Mouse (Mus musculus) liver, embryonic 13.5 days (tissue): ENCODE results near the gene Gnas. TPM values are rescaled to one million over a fixed set of nuclear protein-coding genes. Genes with fewer than 3 reads are reported as not detected.
"Not testable (repeated sequence)": the region's sequence is repeated elsewhere in the genome, so short reads cannot be mapped to it uniquely, and the experiment has no call there.

Experiments
- ATAC-seq: fragments of 200-750 bp; cut with Nextera tagmentation; 2 replicates; pipeline ENCODE4 v1.8.0; 2017; ENCODE audit warnings: low read depth, mild to moderate bottlenecking, moderate number of reproducible peaks, moderate library complexity
- DNase-seq: peaks from one replicate; pipeline ENCODE4 v3.0.0; 2022
- H3K27ac ChIP-seq: fragments of 300-500 bp; sonication (generic); 2 replicates; pipeline ENCODE4 v1.5.1; 2015; ENCODE audit warnings: moderate library complexity, mild to moderate bottlenecking, inconsistent platforms
- H3K27me3 ChIP-seq: fragments of 300-500 bp; sonication (generic); 2 replicates; pipeline ENCODE4 v1.6.1; 2015; ENCODE audit warnings: mild to moderate bottlenecking, inconsistent platforms
- H3K36me3 ChIP-seq: fragments of 300-500 bp; sonication (generic); 2 replicates; pipeline ENCODE4 v1.6.1; 2015; ENCODE audit warnings: mild to moderate bottlenecking, inconsistent platforms
- H3K4me1 ChIP-seq: fragments of 300-500 bp; sonication (generic); replicated peaks from 2 replicates; pipeline ENCODE4 v1.6.1; 2015; ENCODE audit warnings: inconsistent platforms
- H3K4me2 ChIP-seq: fragments of 300-500 bp; sonication (generic); 2 replicates; pipeline ENCODE4 v1.6.1; 2015; ENCODE audit warnings: inconsistent platforms, mild to moderate bottlenecking, moderate library complexity
- H3K4me3 ChIP-seq: fragments of 300-500 bp; sonication (generic); replicated peaks from 2 replicates; pipeline ENCODE4 v1.5.1; 2015; ENCODE audit warnings: mild to moderate bottlenecking, inconsistent platforms
- H3K9ac ChIP-seq: fragments of 300-500 bp; sonication (generic); 2 replicates; pipeline ENCODE4 v1.6.1; 2015; ENCODE audit warnings: mild to moderate bottlenecking, inconsistent platforms
- H3K9me3 ChIP-seq: fragments of 300-500 bp; sonication (generic); replicated peaks from 2 replicates; pipeline ENCODE4 v1.6.1; 2016; ENCODE audit warnings: inconsistent platforms
- WGBS: fragments of 180-500 bp; shearing (Covaris S2); methylation state at CpG from one replicate; pipeline ENCODE4 v1.1.7; 2015; ENCODE audit not compliant: insufficient replicate concordance; 5-methylcytosine and 5-hydroxymethylcytosine counted together
- polyA plus RNA-seq: library from polyadenylated mRNA; unstranded; fragments of >200 nt; fragmentation: Nextera tagmentation; extraction: Ambion mirVana; gene quantifications from 2 replicates; pipeline ENCODE4 v1.2.1, GENCODE M21; 2015

Gnas gene
- polyA plus RNA-seq, 1 experiment from 2014 or later, result 343 TPM

DNA sequence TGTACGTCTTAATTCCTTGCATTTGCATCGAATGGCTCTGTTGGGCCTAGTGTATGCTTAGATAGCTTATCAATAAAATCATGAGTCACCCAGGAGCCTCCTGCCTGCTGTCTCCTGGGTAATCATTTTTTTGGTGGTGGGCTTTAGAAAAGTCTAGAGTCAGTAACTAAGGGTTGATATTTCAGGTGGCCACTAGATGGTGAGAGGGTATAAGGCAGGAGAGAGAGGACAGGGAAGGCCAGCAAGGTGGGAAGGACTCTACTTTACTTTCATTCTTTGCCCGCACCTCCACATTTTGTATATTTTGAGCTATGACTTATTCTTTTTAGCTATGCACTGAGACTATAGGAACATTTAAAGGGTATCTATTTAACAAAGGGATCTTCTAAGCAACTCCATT is 23.8 kb downstream of the Gnas start:
- H3K27ac ChIP-seq, result no peak overlapping the region
- ATAC-seq, result no peak
- WGBS, result 50% methylated on average over 3 of the region's 3 CpGs

GRCm38 (mm10) chr2:174310913-174311514 is 26.9 kb downstream of the Gnas start:
- DNase-seq (no peak), ATAC-seq (peak; percentile 28; the same call in 1 of the 2 replicates)
- H3K27me3 ChIP-seq, result peaks cover 6% of the 10 kb centered on the region; the same call in 1 of the 2 replicates

More for the DNA sequence above, 23.8 kb downstream of the Gnas start:
- Histone ChIP-seq H3K27me3 (peaks cover 9% of the 10 kb centered on the region; the same call in 1 of the 2 replicates), H3K9ac (no peak overlapping the region), H3K9me3 (no peaks in the 10 kb centered on the region), H3K4me2 (no peak overlapping the region), H3K36me3 (no peaks in the 10 kb centered on the region), H3K4me3 (no peak overlapping the region), H3K4me1 (peaks cover 11% of the 10 kb centered on the region)
- no peak for DNase-seq

GRCm38 (mm10) chr2:174311613-174312012 is 27.5 kb downstream of the Gnas start:
- no peaks in the 10 kb centered on the region for H3K9me3 ChIP-seq

More at GRCm38 (mm10) chr2:174310913-174311514, 26.9 kb downstream of the Gnas start:
- Histone ChIP-seq H3K9me3 (no peaks in the 10 kb centered on the region), H3K9ac (no peak overlapping the region), H3K4me3 (no peak overlapping the region), H3K36me3 (no peaks in the 10 kb centered on the region), H3K4me1 (peaks cover 12% of the 10 kb centered on the region), H3K27ac (no peak overlapping the region), H3K4me2 (no peak overlapping the region)
- 17% methylated on average over 7 of the region's 7 CpGs for WGBS

DNA sequence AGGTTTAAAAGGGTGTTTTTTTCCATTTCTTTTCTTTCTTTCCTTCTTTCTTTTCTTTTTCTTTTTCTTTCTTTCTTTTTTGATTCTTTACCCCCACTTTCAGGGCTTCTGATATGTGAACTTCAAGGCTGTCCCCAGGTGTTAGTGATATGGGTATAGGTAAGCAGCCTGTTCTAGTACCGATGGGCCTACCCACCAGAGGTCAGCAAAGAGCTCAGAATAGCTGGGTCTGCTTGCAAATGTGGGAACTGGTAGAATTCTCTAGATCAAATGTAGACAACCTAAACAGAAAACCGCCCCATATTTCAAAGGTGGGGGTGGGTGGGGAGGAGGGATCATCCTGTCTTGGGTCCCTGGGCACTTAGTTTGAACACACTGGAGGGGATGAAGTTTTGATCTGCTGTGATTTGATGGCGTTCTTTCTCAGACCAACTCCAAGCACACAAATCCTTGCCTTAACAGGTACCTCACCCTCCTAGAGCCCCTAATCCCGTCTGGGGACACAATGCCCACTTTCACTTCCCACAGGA is 28.1 kb downstream of the Gnas start:
- Histone ChIP-seq H3K4me3 (no peak overlapping the region), H3K4me1 (peaks cover 12% of the 10 kb centered on the region), H3K9ac (no peak overlapping the region), H3K27me3 (peaks cover 6% of the 10 kb centered on the region; the same call in 1 of the 2 replicates), H3K9me3 (no peaks in the 10 kb centered on the region), H3K4me2 (no peak overlapping the region), H3K27ac (no peak overlapping the region), H3K36me3 (no peaks in the 10 kb centered on the region)
- DNase-seq (peak; percentile 53), ATAC-seq (peak; percentile 49; the same call in 1 of the 2 replicates)
- WGBS, result 28% methylated on average over 4 of the region's 4 CpGs

More at GRCm38 (mm10) chr2:174311613-174312012, 27.5 kb downstream of the Gnas start:
- H3K27ac ChIP-seq, result no peak overlapping the region
- ATAC-seq, result no peak
- H3K27me3 ChIP-seq, result peaks cover 6% of the 10 kb centered on the region; the same call in 1 of the 2 replicates
- WGBS, result 69% methylated on average over 1 of the region's 1 CpGs
- H3K36me3 ChIP-seq, result no peaks in the 10 kb centered on the region
- no peak overlapping the region for H3K4me2 ChIP-seq
- DNase-seq, result no peak
- no peak overlapping the region for H3K9ac ChIP-seq
- peaks cover 12% of the 10 kb centered on the region for H3K4me1 ChIP-seq
- no peak overlapping the region for H3K4me3 ChIP-seq

GRCm38 (mm10) chr2:174312661-174313060 is 28.5 kb downstream of the Gnas start:
- no peaks in the 10 kb centered on the region for H3K9me3 ChIP-seq
- H3K27ac ChIP-seq, result no peak overlapping the region
- H3K27me3 ChIP-seq, result peaks cover 6% of the 10 kb centered on the region; the same call in 1 of the 2 replicates
- H3K4me1 ChIP-seq, result peaks cover 12% of the 10 kb centered on the region
- no peak overlapping the region for H3K4me3 ChIP-seq
- H3K9ac ChIP-seq, result no peak overlapping the region
- DNase-seq, result no peak
- no peak overlapping the region for H3K4me2 ChIP-seq
- no peaks in the 10 kb centered on the region for H3K36me3 ChIP-seq
- no peak for ATAC-seq
- 58% methylated on average over 2 of the region's 2 CpGs for WGBS

GRCm38 (mm10) chr2:174315445-174315844 is 31.3 kb downstream of the Gnas start:
- H3K27me3 ChIP-seq, DNase-seq, H3K9me3 ChIP-seq, H3K27ac ChIP-seq, H3K36me3 ChIP-seq, ATAC-seq, H3K4me2 ChIP-seq, H3K4me3 ChIP-seq, H3K9ac ChIP-seq: not testable (repeated sequence)
- H3K4me1 ChIP-seq, result peaks cover 12% of the 10 kb centered on the region

DNA sequence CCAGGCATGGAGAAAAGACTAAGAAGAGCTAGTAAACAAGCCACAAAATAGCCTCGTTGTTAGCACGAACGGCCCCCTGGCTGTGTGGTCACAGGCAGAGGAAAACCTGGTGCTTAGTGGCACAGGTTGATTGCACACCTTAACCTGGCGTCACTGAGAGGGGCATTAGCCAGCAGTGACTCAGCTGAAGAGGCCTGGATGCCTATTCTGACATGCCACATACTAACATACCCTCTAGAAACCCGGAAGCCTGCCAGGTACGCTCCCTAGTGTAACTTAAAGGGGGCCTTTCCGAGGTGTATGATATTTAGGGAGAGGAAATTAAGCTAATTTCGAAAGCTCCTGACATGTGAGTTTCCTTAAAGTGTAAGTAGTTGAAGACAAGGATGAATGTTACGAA is 32.5 kb downstream of the Gnas start:
- 81% methylated on average over 9 of the region's 9 CpGs for WGBS
- no peak overlapping the region for H3K4me2 ChIP-seq
- H3K9me3 ChIP-seq, result no peaks in the 10 kb centered on the region
- H3K4me3 ChIP-seq, result no peak overlapping the region
- peaks cover 9% of the 10 kb centered on the region for H3K4me1 ChIP-seq
- no peak overlapping the region for H3K27ac ChIP-seq
- no peak for DNase-seq
- H3K9ac ChIP-seq, result no peak overlapping the region
- ATAC-seq, result no peak
- H3K36me3 ChIP-seq, result no peaks in the 10 kb centered on the region
- no peaks in the 10 kb centered on the region for H3K27me3 ChIP-seq

DNA sequence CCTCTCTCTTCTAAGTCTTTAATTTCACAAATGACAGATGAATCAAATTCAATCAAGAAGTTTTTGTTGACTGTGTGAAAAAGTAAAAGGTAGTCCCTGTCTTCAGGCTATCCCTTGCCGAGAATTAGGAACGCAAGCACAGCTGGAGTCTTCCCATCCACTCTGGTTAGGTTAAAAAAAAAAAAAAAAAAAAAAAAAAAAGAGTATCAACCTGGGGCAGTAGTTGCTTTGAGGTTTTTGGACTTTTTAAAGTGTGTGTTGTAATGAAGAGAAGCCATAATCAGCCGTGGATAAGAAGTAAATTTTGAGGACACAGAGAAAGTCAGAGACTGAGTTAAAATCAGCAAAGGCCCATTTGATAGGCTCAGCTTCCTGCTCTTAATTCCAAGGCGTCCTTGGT is 41.9 kb downstream of the Gnas start:
- Histone ChIP-seq H3K36me3 (0 out of 2 replicates have a peak, but pooled peaks cover 5% of the 10 kb centered on the region), H3K4me2 (peak overlapping the region; percentile 98), H3K4me3 (peak overlapping the region; percentile 96), H3K27ac (no peak overlapping the region), H3K9me3 (no peaks in the 10 kb centered on the region; the same call in 1 of the 2 replicates), H3K27me3 (no peaks in the 10 kb centered on the region), H3K4me1 (peaks cover 27% of the 10 kb centered on the region), H3K9ac (peak overlapping the region; percentile 64; the same call in 1 of the 2 replicates)
- 60% methylated on average over 4 of the region's 4 CpGs for WGBS
- DNase-seq (no peak), ATAC-seq (no peak)

DNA sequence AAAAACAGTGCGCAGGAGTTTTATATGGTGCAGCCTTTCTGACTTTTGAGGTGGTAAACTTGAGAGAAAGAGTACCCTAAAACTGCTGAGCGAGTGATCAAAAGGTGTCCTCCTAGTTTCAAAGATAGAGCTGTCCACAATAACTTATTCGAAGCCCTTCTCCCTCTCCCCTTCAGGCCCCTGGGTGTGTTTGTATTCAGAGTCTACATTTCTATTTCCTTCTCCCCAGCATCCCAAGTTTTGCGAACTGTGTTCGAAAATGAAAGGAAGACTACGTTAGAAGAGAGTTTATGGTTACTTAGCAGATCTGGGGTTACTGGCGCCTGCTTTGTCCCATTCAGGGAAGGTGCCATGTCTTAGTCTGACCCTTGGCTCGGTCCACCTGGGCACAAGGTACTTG is 42.4 kb downstream of the Gnas start:
- peak overlapping the region; percentile 39 for H3K27ac ChIP-seq
- H3K4me2 ChIP-seq, result peak overlapping the region; percentile 98
- DNase-seq, result no peak
- H3K4me3 ChIP-seq, result peak overlapping the region; percentile 96
- no peak for ATAC-seq
- H3K27me3 ChIP-seq, result no peaks in the 10 kb centered on the region
- peaks cover 30% of the 10 kb centered on the region for H3K4me1 ChIP-seq
- H3K9ac ChIP-seq, result peak overlapping the region; percentile 64
- H3K36me3 ChIP-seq, result 0 out of 2 replicates have a peak, but pooled peaks cover 5% of the 10 kb centered on the region
- no peaks in the 10 kb centered on the region; the same call in 1 of the 2 replicates for H3K9me3 ChIP-seq
- 52% methylated on average over 8 of the region's 8 CpGs for WGBS

DNA sequence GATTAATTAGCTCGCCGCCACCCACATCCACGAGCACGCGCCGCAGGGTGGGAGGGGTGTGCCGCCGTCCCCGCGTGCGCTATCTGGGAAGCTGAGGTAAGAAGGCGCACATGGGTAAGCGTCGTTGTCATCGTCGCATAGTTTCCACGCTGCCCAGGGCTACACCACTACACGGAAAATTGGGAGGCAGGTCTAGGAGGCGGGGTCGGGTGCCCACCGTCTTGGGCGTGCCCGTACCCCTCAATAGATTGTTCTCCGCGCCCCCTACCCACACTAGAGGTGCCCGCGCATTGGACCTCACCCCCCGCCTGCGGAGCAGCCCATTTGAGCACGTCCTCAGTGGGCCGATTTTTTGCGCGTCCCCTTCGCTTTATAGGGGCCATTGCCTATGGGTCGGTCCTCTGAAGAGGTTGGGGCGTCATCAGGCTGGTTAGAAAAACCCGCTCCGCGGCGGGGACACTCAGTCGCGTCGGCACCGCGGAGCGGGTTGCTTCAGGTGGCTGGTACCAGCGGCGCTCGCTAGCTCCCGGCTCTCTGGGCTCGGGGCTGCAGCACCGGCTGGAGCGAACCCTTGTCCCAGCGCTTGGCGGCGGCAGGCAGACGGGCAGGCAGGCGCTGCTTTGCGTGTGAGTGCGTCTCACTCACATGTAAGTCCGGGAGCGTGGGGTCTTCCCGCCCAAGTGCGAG is 43.3 kb downstream of the Gnas start:
- H3K27ac ChIP-seq, result peak overlapping the region; percentile 71
- H3K4me2 ChIP-seq, result peak overlapping the region; percentile 98
- 57% methylated on average over 64 of the region's 64 CpGs for WGBS
- H3K4me3 ChIP-seq, result peak overlapping the region; percentile 96
- H3K4me1 ChIP-seq, result peaks cover 40% of the 10 kb centered on the region
- no peaks in the 10 kb centered on the region for H3K27me3 ChIP-seq
- DNase-seq (peak; percentile 67), ATAC-seq (peak; percentile 63)
- no peaks in the 10 kb centered on the region; the same call in 1 of the 2 replicates for H3K9me3 ChIP-seq
- 0 out of 2 replicates have a peak, but pooled peaks cover 5% of the 10 kb centered on the region for H3K36me3 ChIP-seq
- peak overlapping the region; percentile 97 for H3K9ac ChIP-seq

GRCm38 (mm10) chr2:174328358-174328905 is 44.3 kb downstream of the Gnas start:
- Histone ChIP-seq H3K27ac (peak overlapping the region; percentile 91; the same call in 1 of the 2 replicates), H3K9me3 (no peaks in the 10 kb centered on the region; the same call in 1 of the 2 replicates), H3K27me3 (no peaks in the 10 kb centered on the region), H3K9ac (peak overlapping the region; percentile 97), H3K4me2 (peak overlapping the region; percentile 98), H3K4me3 (peak overlapping the region; percentile 96), H3K36me3 (0 out of 2 replicates have a peak, but pooled peaks cover 5% of the 10 kb centered on the region), H3K4me1 (peaks cover 50% of the 10 kb centered on the region)
- ATAC-seq (no peak), DNase-seq (no peak)
- 48% methylated on average over 46 of the region's 46 CpGs for WGBS
